Mouse (Mus musculus) bone marrow macrophage, adult 2 months (primary cell): ENCODE measurements around the gene Sppl3.

Experiments used
- CTCF ChIP-seq: IDR thresholded peaks from 2 replicates; pipeline ENCODE4 v1.5.1; 2012; ENCODE audit warnings: low read depth, mild to moderate bottlenecking, low read length, moderate library complexity
- POLR2A ChIP-seq: IDR thresholded peaks from 2 replicates; pipeline ENCODE4 v1.6.1; 2012; ENCODE audit warnings: mild to moderate bottlenecking, low read depth, low read length, borderline replicate concordance

DNA sequence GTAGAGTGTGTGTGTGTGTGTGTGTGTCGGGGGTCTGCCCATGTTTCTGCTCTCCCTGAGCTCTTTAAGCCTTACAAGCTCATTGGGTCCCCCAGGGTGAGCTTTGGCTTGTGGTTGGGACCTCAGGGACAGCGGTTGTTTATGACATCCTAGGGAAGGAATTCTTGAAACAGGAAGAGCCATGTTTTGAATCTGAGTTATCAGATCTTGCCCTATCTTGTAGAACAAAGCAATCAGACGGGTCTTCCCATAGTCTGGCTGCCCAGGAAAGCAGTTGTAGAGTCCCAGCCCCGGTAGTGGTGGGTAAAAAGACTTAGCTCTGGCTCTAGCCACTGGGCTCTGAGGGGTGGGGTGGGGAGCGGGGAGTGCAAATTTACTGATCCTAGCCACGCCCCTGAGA is 13.6 kb upstream of the Sppl3 start:
- TF ChIP-seq CTCF, result no peak
- no peak for TF ChIP-seq POLR2A
